Mouse (Mus musculus) brown adipose tissue, adult 24 weeks (tissue): ENCODE data around the gene Pck2. TPM values are rescaled to one million over a fixed set of nuclear protein-coding genes. Genes with fewer than 3 reads are reported as not detected.

Experiments
- H3K27ac ChIP-seq: fragments of 200-500 bp; replicated peaks from 2 replicates; pipeline ENCODE4 v1.5.1; 2012; ENCODE audit warnings: low read depth, mild to moderate bottlenecking, low read length
- H3K4me1 ChIP-seq: fragments of 200-500 bp; 2 replicates; pipeline ENCODE4 v1.6.1; 2012; ENCODE audit warnings: low read length, mixed read lengths; ENCODE audit not compliant: control insufficient read depth, insufficient read depth, insufficient read length
- H3K4me3 ChIP-seq: fragments of 200-500 bp; 2 replicates; pipeline ENCODE4 v1.5.1; 2012; ENCODE audit warnings: low read depth, mild to moderate bottlenecking, low read length, moderate library complexity; ENCODE audit not compliant: insufficient read depth
- polyA plus RNA-seq: library from polyadenylated mRNA; stranded (reverse); fragments of >200 nt; gene quantifications from 2 replicates; pipeline ENCODE4 v1.2.4, GENCODE M21; 2012; ENCODE audit not compliant: missing spikeins, insufficient read depth, insufficient read length

Gene Pck2
- polyA plus RNA-seq, 1 experiment, result 5.0 TPM

DNA sequence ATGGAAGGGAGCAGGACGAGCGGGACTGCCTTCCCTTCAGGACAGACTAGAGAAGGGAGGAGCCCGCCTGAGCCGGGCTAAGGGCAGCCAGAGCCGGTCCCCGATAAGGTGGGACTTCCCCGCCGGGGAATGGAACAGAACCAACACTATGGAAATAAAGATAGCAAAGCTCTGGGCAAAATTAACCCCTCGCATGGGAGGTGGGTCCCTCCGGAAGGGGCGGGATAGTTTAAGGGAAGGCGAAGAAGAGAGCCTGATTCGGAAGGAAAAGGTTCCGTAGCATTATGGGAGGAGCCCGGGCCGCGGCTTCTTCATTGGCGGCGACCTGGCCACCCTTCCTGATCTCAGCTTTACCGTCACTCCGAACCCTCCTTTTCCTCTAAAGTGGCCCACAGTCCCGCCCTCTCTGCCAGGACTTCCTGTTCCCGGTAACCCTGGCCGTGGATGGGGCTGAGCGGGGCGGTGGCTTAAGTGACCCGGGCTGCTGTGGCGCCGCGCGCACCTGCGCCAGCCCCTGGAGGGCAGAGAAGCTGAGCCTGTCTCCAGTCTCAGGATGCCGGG lies 51.3 kb downstream of the Pck2 start, which contains the start of gene Rnf31:
Gene Rnf31, plus strand, starts transcription at position 378 of the 561 bp plus-strand sequence.
- H3K4me1 ChIP-seq, result peaks cover 5% of the 10 kb centered on the region
- H3K4me3 ChIP-seq, result peak within 1 kb of the TSS; percentile 85
- H3K27ac ChIP-seq, result peak within 1 kb of the TSS; percentile 95

GRCm38 (mm10) chr14:55592226-55592625 lies 52.2 kb downstream of the Pck2 start:
- peaks cover 5% of the 10 kb centered on the region for H3K4me1 ChIP-seq
- peak overlapping the region; percentile 85 for H3K4me3 ChIP-seq
- H3K27ac ChIP-seq, result peak overlapping the region; percentile 26; the same call in 1 of the 2 replicates

DNA sequence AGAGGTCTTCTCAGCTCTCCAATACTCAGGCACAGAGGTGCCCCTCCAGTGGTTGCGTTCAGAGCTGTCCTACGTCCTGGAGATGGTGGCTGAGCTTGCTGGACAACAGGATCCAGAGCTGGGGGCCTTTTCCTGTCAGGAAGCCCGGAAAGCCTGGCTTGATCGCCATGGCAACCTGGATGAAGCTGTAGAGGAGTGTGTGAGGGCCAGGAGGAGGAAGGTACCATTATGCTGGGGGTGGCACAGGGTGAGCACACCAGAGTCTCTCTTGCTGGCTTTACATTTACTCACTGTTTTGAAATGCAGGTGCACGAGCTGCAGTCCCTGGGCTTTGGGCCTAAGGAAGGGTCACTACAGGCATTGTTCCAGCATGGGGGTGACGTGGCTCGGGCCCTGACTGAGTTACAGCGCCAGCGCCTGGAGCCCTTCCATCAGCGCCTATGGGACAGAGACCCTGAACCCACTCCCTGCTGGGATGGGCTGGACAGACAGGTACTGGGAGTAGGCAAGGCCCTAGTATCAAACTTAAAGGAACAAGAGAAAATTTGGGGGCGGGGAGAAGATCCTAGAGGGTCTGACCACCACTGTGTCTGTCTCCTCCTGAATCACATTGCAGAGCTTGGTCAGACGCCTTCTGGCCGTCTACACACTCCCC lies 56.1 kb downstream of the Pck2 start:
- no peak overlapping the region for H3K4me3 ChIP-seq
- H3K27ac ChIP-seq, result no peak overlapping the region
- H3K4me1 ChIP-seq, result no peaks in the 10 kb centered on the region; the same call in none of the 2 replicates

GRCm38 (mm10) chr14:55598521-55599390 lies 58.7 kb downstream of the Pck2 start:
- Histone ChIP-seq H3K4me3 (no peak overlapping the region), H3K27ac (no peak overlapping the region), H3K4me1 (no peaks in the 10 kb centered on the region)

Other genes with a start within 250 kb of the Pck2 start
- gene Dhrs4, start 61.5 kb upstream of the Pck2 start, polyA plus RNA-seq, result 176 and 206 TPM in 2 replicates
- 0.48 and 0.54 TPM in 2 replicates for gene Carmil3, start 49.6 kb upstream of the Pck2 start, polyA plus RNA-seq
- gene Cpne6, start 29.8 kb upstream of the Pck2 start, polyA plus RNA-seq, result not detected in 2 replicates
- gene Nrl, start 15.3 kb upstream of the Pck2 start, polyA plus RNA-seq, result not detected in 2 replicates
- 45.4 and 56.7 TPM in 2 replicates for gene Dcaf11, start 19.7 kb downstream of the Pck2 start, polyA plus RNA-seq
- gene A730061H03Rik, start 20.1 kb downstream of the Pck2 start, polyA plus RNA-seq, result not detected in 2 replicates
- 4.7 and 5.4 TPM in 2 replicates for gene Fitm1, start 35.4 kb downstream of the Pck2 start, polyA plus RNA-seq
- 191 and 217 TPM in 2 replicates for gene Psme1, start 37.9 kb downstream of the Pck2 start, polyA plus RNA-seq
- gene Emc9, start 45.0 kb downstream of the Pck2 start, polyA plus RNA-seq, result 42.1 and 45.5 TPM in 2 replicates
- gene Psme2, start 50.8 kb downstream of the Pck2 start, polyA plus RNA-seq, result 248 and 256 TPM in 2 replicates
- gene Rnf31, start 51.4 kb downstream of the Pck2 start, polyA plus RNA-seq, result 11.1 and 12.0 TPM in 2 replicates
- gene Irf9, start 63.3 kb downstream of the Pck2 start, polyA plus RNA-seq, result 4.8 and 7.4 TPM in 2 replicates
- not detected in 2 replicates for gene Rec8, start 77.8 kb downstream of the Pck2 start, polyA plus RNA-seq
- gene Ipo4, start 95.7 kb downstream of the Pck2 start, polyA plus RNA-seq, result 25.0 and 31.0 TPM in 2 replicates
- 2.7 and 3.4 TPM in 2 replicates for gene Gm49378, start 97.6 kb downstream of the Pck2 start, polyA plus RNA-seq
- 21.6 and 26.6 TPM in 2 replicates for gene Tm9sf1, start 103.5 kb downstream of the Pck2 start, polyA plus RNA-seq
- not detected in 2 replicates for gene Tssk4, start 109.9 kb downstream of the Pck2 start, polyA plus RNA-seq
- 29.0 and 33.3 TPM in 2 replicates for gene Mdp1, start 120.2 kb downstream of the Pck2 start, polyA plus RNA-seq
- gene Gmpr2, start 131.7 kb downstream of the Pck2 start, polyA plus RNA-seq, result 19.8 and 20.3 TPM in 2 replicates
- gene Nedd8, start 131.9 kb downstream of the Pck2 start, polyA plus RNA-seq, result 243 and 245 TPM in 2 replicates
- 8.2 and 9.2 TPM in 2 replicates for gene Tinf2, start 141.6 kb downstream of the Pck2 start, polyA plus RNA-seq
- not detected in 2 replicates for gene Tgm1, start 173.7 kb downstream of the Pck2 start, polyA plus RNA-seq
- gene Rabggta, start 182.0 kb downstream of the Pck2 start, polyA plus RNA-seq, result 8.9 and 10.1 TPM in 2 replicates
- gene Dhrs1, start 205.4 kb downstream of the Pck2 start, polyA plus RNA-seq, result 58.8 and 101 TPM in 2 replicates
- gene Nop9, start 205.4 kb downstream of the Pck2 start, polyA plus RNA-seq, result 4.8 and 5.5 TPM in 2 replicates
- 16.3 and 27.9 TPM in 2 replicates for gene Cideb, start 218.2 kb downstream of the Pck2 start, polyA plus RNA-seq
- not detected in 2 replicates for gene Ltb4r2, start 221.2 kb downstream of the Pck2 start, polyA plus RNA-seq
- not detected in 2 replicates for gene Ltb4r1, start 225.7 kb downstream of the Pck2 start, polyA plus RNA-seq
- gene Adcy4, start 243.8 kb downstream of the Pck2 start, polyA plus RNA-seq, result 4.1 and 6.3 TPM in 2 replicates
- gene Ripk3, start 248.6 kb downstream of the Pck2 start, polyA plus RNA-seq, result 3.7 and 5.0 TPM in 2 replicates